Mouse (Mus musculus) thymus, postnatal 25 days (tissue): ENCODE data around the gene Tnrc6b.
A peak's percentile ranks its signal among the peaks of the same experiment; 100 is the strongest.

Experiments
- DNase-seq: peaks from one replicate; pipeline ENCODE4 v3.0.0; 2022

The Tnrc6b gene

GRCm38 (mm10) chr15:80710608-80711363 is at the start of gene Tnrc6b:
Gene Tnrc6b (plus strand): TSS chr15:80711313.
- peak; percentile 99 for DNase-seq

GRCm38 (mm10) chr15:80664444-80664843 is 46.7 kb upstream of the Tnrc6b start:
- no peak for DNase-seq

DNA sequence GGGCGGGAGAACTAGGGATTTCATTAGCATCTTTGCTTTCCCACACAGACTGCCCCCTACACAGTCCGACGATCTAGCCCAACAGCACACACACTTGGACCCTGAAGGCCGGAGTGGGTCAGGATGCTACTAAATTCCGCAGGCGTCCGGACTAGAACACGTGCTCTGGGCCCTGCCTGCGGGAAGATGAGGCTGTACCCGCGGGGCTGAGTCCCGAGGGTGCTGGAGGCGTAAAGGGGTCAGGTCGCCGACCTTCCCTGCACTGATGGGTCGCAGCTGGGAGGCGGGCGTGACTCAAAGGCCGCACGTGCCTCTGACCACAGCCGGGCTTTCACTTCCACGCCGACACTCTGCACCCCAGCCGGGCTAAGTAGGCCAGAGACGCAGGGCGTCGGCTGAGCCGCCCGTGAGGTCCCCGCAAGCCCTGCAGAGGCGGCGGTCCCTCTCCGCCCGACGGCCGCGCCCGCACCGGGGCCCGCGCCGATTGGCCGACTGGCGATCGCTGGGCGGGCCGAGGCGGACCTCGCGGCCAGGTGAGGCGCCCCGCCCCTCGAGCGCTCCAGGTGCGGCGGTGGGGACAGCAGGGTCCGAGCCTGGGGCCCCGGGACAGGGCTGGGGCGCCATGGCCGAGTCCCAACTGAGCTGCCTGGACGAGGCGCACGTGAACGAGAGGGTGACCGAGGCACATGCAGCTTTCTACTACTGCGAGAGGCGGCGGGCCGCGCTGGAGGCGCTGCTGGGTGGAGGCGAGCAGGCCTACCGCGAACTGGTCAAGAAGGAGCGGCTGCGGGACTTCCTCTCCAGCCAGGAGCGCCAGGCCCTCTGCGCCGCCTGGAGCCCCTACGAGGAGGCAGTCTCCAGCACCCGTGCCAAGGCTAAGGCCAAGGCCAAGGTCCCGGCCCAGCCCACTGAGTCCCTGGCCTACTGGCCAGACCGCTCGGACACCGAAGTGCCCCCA is 39.5 kb upstream of the Tnrc6b start, which contains the start of gene Fam83f:
Gene Fam83f, plus strand, starts transcription at position 553 of the 958 bp plus-strand sequence.
- DNase-seq = no peak

- DNase-seq = no peak
Observed at GRCm38 (mm10) chr15:80672810-80673209, 38.3 kb upstream of the Tnrc6b start.

DNA sequence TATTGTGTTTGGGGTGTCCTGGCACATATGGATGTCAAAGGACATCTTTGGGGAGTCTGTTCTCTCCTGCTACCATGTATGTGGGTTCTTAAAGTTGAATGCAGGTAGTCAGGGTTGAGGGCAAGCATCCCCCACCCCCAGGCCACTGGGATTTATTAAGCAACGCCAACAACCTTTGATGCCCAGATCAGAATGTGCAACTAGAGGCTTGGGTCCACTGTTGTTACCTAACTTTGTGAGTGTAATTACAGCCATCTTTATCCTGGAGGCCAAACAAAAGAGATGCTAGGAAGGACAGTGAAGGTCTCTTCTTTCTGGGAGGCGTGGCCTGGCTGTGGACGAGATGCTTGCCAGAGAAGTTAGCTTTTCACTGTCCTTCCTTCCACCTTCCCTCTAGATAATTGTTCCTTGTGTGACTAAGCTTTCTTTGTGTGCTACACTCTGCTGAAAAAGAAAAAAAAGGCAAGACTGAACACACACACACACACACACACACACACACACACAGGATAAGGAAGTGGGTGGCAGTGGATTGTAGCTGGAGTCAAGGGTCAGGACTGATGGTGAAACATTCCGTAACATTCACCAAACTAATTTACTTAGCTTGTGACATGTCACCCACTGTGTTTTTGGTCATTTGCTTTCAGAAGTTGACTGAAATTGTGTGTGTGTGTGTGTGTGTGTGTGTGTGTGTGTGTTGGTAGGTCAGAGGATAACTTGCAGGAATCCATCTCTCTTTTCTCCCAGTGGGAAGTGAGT is 37.6 kb upstream of the Tnrc6b start:
- DNase-seq = no peak

GRCm38 (mm10) chr15:80674700-80675099 is 36.4 kb upstream of the Tnrc6b start:
- DNase-seq = no peak

DNA sequence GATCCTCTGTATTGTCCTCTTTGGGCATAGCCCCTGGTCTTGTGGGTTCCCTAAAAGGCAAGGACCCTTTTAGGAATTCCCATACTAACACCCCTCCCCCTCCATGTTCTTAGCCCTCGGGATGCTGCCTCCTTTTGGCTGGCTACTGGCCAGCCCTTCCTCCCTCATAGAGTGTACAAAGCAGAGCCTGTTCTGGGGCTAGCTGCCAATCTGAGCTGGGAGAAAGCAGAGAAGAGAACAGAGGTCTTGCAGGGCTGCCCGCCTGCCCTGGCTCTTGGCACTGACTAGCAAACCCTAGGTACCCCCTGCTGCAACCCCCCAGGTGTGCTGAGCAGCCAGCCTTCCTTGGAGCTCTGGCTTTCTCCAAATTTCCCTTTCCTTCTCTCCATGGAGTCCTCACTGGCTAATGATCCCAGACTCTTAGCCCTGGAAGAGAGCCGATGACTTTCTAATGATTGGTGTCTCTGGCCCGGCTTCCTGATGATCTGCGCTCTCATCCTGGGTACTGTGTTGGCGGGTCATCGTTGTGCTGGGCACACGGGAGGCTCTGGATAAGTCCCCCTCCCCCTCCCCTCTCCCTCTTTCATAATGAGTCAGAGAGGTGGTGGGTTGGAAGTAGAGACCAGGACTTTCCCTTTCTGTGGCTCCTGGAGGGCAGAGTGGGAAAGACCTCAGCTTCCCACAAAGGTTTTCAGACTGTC is 31.4 kb upstream of the Tnrc6b start:
- no peak for DNase-seq

DNA sequence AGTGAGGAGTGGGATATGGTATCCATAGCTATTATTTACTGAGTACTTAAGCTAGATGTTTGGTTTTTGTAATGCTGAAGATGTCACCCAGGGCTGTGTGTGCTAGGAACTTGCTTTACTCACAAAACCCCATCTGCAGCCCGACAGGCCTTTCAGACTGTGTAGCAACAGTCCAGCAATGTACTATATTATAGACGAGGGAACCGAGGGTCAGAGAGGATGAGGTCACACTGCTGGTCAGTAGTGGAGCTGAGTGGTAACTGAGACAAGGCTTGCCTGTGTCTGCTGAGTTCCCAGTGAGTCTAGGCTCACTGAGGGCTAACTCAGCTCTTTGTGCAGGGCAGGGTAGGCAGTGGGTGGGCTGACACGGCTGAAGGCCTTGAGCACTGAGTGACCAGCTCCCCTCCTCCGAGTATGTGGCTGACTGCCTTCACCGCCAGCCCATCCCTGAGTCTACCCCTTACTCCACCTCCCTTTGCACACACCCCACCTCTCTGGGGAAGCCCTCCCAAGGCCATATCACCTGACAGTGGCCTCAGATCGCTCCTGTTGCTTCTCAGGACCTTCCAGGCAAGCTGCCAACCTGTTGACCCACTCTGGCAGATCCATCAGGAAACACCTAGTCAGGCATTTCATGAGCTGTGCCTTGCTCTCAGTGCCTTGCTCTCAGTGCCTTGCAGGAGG is 30.6 kb upstream of the Tnrc6b start:
- no peak for DNase-seq

DNA sequence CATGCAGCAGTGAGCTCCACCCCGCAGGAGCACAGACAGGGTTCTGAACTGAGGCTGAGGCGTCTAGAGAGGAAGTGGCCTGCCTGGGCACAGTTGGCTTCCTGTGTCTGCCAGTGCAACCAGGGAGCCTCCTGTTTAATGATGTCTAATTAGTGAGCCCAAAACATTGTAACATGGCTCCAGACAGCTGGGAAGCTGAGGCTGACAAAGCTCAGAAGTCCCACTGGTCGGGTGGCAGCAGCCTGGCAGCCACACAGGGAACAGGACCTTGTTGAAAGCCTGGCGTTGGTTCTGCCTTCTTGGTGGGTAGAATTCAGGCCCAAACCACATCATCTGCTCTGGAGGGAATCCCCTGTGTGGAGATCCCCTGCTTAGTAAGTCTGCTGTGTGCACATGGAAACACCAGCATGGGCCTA is 29.6 kb upstream of the Tnrc6b start:
- DNase-seq = peak; percentile 65

DNA sequence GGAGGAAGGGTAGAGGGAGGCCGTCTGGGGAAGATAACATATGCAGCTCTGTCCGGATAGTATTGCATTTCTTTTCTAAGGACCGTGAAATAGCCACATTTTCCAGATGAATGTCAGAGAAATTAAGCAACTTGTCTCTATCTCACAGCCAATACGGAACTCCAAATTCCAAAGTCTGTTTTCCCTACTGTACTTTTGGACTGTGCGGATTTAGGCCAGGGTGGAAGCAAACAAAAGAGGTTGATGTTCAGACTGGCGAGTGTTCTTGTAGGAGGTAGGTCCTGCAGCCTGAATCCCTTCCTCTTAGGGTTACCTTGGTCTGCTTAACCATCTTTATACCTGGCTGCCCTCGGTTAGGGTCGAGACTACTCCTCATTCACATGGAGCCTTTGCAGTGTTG is 28.8 kb upstream of the Tnrc6b start:
- DNase-seq = no peak

- no peak for DNase-seq
Observed at GRCm38 (mm10) chr15:80683151-80683550, 28.0 kb upstream of the Tnrc6b start.

DNA sequence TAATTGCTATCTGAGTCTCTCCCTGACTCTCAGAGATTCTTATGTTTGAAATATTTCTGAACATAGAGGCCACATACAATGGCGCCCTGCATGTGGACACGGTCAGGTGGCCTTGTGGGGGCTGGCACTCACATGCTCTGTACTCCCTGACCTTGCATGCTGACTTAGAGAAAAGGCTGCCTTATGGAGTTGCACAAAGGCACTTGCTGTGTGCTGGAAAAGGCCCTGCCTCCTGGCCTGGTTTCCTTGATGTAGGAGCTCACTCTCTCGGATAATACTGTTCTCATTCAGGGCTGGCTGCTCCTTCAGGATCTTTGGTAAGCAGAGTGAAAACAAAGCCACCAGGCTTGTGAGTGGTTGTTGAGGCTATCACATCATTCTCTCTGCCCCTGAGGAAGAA is 27.1 kb upstream of the Tnrc6b start:
- DNase-seq = no peak

DNA sequence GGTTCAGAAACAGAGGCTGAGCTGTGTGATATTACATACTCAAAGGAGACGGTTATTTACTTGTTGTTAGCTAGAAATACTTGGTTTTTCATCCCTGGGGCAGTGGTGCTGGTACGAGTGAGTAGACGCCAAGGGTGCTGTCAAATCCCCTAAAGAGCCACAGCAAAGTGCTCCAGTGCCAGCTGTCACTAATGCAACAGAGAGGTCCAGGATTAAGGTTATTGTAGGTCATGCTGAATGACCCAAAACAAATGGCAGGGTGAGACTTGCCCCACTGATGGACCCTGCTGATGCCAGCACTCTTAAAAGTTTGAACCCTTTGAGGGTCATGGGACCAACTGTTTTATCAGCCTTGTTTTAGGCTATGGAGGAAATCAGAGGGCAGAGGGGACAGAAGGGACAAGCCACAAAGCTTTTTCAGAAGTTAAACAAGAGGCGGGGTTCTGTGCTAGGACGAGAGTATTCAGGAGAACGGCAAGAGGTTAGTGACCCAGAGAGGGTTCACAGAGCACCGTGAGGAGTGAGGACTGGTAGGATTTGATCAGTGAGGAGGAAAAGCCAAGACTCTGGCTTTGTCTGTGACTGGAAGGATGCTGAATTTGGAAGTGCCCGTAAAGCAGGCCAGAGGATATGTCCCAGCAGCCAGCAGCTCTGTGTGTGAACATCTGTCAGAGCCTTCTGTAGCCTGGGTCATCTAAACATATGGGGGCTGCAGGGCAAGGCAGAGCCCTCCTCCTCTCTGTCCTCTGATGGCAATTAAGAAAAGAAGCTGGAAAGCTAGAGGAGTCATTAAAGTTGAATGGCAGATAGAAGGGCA is 26.1 kb upstream of the Tnrc6b start:
- no peak for DNase-seq

GRCm38 (mm10) chr15:80685603-80685895 is 25.6 kb upstream of the Tnrc6b start:
- DNase-seq = no peak

DNA sequence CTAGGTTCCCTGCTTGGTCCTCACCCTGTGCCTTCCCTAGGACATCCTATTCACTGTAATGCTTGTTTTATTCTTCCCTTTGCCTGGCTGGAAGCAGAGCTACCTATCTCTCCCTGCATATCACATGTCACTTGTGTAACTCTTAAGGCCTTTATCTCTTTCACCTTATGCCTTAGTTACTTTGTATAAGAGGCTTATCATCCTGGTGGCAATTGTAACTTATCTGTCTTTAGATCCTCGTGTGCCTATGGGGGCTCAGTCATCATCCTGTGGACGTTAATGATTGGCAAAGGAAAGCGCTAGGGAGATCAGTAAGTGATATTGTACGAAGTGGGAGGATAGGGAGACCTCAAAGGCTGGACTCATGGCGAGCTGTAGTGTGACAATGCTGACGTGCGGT is 22.6 kb upstream of the Tnrc6b start:
- no peak for DNase-seq

- no peak for DNase-seq
Observed at GRCm38 (mm10) chr15:80693492-80693891, 17.6 kb upstream of the Tnrc6b start.

- DNase-seq = peak; percentile 82
Observed at GRCm38 (mm10) chr15:80694125-80694910, 16.8 kb upstream of the Tnrc6b start.

DNA sequence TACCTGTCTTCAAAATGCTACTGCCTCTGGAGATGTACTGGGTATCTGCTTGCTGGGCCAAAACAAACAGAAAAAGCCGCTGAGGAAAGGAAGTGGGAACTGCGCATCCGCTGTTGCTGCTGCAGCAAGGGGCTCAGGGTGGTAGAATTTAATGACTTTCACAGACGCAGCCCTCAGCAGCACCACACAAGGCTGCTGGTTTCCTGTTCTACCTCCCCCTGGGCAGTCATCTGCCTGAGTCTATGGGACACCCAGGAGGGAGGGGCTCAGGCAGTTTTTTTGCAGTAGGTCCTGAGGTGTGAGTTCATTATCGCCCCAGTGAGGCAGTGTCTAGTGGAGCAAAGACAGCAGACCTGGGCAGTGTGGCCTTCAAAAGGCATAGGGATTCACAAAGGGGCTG is 13.5 kb upstream of the Tnrc6b start:
- DNase-seq = peak; percentile 82

GRCm38 (mm10) chr15:80701481-80702257 is 9.4 kb upstream of the Tnrc6b start:
- no peak for DNase-seq
